Mouse (Mus musculus) intestine, postnatal 0 days (tissue): Measurements from ENCODE around the gene Dner. TPM values are rescaled to one million over a fixed set of nuclear protein-coding genes. Genes with fewer than 3 reads are reported as not detected.

Source experiments
- ATAC-seq: fragments of 200-750 bp; cut with Nextera tagmentation; 2 replicates; pipeline ENCODE4 v1.8.0; 2017; ENCODE audit warnings: mild to moderate bottlenecking, moderate TSS enrichment, moderate library complexity
- H3K27ac ChIP-seq: fragments of 300-500 bp; sonication (generic); 2 replicates; pipeline ENCODE4 v1.5.1; 2014; ENCODE audit warnings: mild to moderate bottlenecking, low read depth, low read length, moderate library complexity
- H3K27me3 ChIP-seq: fragments of 300-500 bp; sonication (generic); replicated peaks from 2 replicates; pipeline ENCODE4 v1.6.1; 2014; ENCODE audit warnings: low read length, mixed read lengths; ENCODE audit not compliant: control insufficient read depth, insufficient read depth
- H3K36me3 ChIP-seq: fragments of 300-500 bp; sonication (generic); 2 replicates; pipeline ENCODE4 v1.6.1; 2014; ENCODE audit warnings: mild to moderate bottlenecking, moderate library complexity; ENCODE audit not compliant: control insufficient read depth, insufficient read depth
- H3K4me1 ChIP-seq: fragments of 300-500 bp; sonication (generic); replicated peaks from 2 replicates; pipeline ENCODE4 v1.6.1; 2014; ENCODE audit warnings: antibody characterized with exemption, low read length, mixed read lengths; ENCODE audit not compliant: control insufficient read depth, insufficient read depth
- H3K4me2 ChIP-seq: fragments of 300-500 bp; sonication (generic); replicated peaks from 2 replicates; pipeline ENCODE4 v1.6.1; 2014; ENCODE audit warnings: low read depth, mild to moderate bottlenecking, moderate library complexity
- H3K4me3 ChIP-seq: fragments of 300-500 bp; sonication (generic); 2 replicates; pipeline ENCODE4 v1.5.1; 2014; ENCODE audit warnings: low read depth, low read length
- H3K9ac ChIP-seq: fragments of 300-500 bp; sonication (generic); 2 replicates; pipeline ENCODE4 v1.6.1; 2014; ENCODE audit warnings: mild to moderate bottlenecking, low read depth, low read length
- H3K9me3 ChIP-seq: fragments of 300-500 bp; sonication (generic); 2 replicates; pipeline ENCODE4 v1.6.1; 2016; ENCODE audit warnings: mixed run types; ENCODE audit not compliant: control insufficient read depth
- CTCF ChIP-seq: sonication (generic); IDR thresholded peaks from 2 replicates; pipeline ENCODE4 v1.5.1; 2016; ENCODE audit warnings: low read depth, mild to moderate bottlenecking, control low read depth, antibody characterized with exemption, moderate library complexity
- WGBS: fragments of 180-500 bp; shearing (Covaris S2); extraction: QIAGEN DNeasy Blood & Tissue Kit; methylation state at CpG from one replicate; pipeline ENCODE4 v1.1.7; 2014; 5-methylcytosine and 5-hydroxymethylcytosine counted together
- polyA plus RNA-seq: library from polyadenylated mRNA; unstranded; fragments of >200 nt; fragmentation: Nextera tagmentation; extraction: Ambion mirVana; gene quantifications from 2 replicates; pipeline ENCODE4 v1.2.1, GENCODE M21; 2015

Dner gene
- polyA plus RNA-seq, 1 experiment from 2014 or later: 2.1 TPM

DNA sequence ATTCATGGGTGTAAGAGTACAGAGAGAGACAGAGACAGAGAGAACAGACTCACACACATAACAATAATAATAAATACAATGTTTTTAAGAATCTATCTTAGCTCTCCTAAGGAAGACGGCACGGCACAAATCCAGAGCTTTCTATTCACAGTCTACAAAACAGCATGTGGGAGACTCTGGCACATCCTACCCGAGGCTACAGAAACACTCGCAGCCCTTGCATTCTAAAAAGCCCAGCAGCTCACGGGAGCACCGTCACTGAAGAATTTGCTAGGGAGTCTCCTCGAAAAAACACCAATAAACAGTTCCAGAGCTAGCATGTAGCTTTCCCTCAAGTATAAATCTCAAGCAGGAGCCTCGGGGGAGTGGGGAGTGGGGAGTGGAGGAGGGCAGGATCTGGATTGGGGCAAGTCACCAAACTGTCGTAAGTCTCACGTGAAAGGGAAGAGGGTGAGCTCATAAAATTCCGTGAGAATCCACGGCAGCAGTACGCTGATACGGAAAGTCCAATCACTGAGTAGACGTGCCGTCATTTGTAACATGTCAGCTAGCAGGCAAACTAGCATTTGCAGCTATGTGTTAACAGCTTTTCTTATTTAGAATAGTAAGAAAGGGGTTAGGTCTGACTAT is 76.8 kb downstream of the Dner start:
- Histone ChIP-seq H3K9me3 (no peaks in the 10 kb centered on the region), H3K36me3 (no peaks in the 10 kb centered on the region), H3K4me2 (no peak overlapping the region), H3K27me3 (no peaks in the 10 kb centered on the region), H3K27ac (no peak overlapping the region), H3K4me3 (no peak overlapping the region), H3K9ac (no peak overlapping the region), H3K4me1 (no peaks in the 10 kb centered on the region)
- no peak for ATAC-seq
- no peak for TF ChIP-seq CTCF
- WGBS: 58% methylated on average over 16 of the region's 16 CpGs

DNA sequence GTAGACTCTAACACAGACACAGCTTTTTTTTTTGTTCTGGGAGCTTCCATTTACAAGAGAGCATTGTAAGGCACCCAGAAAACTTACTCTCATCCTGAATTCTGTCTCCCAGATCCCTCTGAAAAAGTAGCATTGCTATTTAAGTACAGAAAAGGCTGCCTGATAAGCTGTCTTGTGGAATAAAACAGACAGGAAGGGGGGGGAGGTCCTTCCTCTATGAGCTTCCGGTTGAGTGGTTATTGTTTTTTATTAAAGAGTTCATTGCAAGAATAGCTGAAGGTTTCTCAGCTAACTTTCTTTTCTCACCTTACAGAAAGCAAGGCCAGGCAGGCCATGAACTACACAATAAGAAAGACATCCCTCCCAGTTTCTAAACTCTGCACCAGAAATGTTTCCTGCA is 77.9 kb downstream of the Dner start:
- Histone ChIP-seq H3K9ac (no peak overlapping the region), H3K27me3 (no peaks in the 10 kb centered on the region), H3K4me3 (no peak overlapping the region), H3K9me3 (no peaks in the 10 kb centered on the region), H3K4me2 (no peak overlapping the region), H3K27ac (no peak overlapping the region), H3K4me1 (no peaks in the 10 kb centered on the region), H3K36me3 (no peaks in the 10 kb centered on the region)
- no peak for ATAC-seq
- WGBS: 81% methylated on average over 1 of the region's 1 CpGs
- no peak for TF ChIP-seq CTCF

DNA sequence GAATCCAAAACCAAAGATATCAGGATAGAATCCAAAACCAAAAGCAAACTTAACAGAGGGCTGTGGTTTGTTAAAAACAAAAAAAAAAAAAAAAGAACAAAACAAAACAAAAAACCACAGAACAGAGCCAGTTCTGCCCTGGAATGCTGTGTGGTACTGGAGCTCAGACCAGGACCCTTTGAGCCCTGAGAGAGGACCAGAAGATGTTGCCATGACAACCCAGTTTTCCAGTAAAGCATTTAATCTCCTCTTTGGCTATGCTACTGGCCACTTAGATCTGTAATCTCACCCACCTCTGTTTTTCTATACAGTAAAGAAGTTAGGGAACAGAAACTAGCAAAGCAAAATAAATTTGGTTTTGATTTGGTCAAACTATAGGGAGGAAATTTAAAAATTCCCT is 79.9 kb downstream of the Dner start:
- H3K36me3 ChIP-seq: no peaks in the 10 kb centered on the region
- H3K9me3 ChIP-seq: no peaks in the 10 kb centered on the region
- ATAC-seq: no peak
- no peak overlapping the region for H3K4me3 ChIP-seq
- no peak overlapping the region for H3K27ac ChIP-seq
- H3K9ac ChIP-seq: no peak overlapping the region
- no peaks in the 10 kb centered on the region for H3K27me3 ChIP-seq
- H3K4me2 ChIP-seq: no peak overlapping the region
- TF ChIP-seq CTCF: no peak
- H3K4me1 ChIP-seq: no peaks in the 10 kb centered on the region

DNA sequence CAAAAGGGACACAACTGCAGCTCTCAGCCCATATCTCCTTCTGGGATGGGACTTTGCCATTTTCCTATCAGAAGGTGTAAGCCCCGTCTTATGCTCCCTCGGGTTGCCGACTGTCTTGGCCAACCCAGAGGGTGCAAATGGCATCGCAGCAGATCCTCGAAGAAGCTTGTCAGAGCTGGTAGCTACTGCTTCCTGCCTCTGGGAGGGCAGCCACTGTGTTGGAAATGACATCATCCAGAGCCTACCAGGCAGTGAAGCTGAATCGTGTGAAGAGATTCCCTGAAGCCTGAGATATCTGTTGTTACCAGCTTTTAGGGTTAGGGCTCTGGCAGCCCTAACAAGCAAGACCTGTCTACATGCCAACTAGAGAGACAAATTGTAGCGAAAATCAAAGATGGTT is 81.4 kb downstream of the Dner start:
- Histone ChIP-seq H3K9ac (no peak overlapping the region), H3K27me3 (no peaks in the 10 kb centered on the region), H3K4me2 (no peak overlapping the region), H3K36me3 (no peaks in the 10 kb centered on the region), H3K4me3 (no peak overlapping the region), H3K27ac (no peak overlapping the region), H3K4me1 (no peaks in the 10 kb centered on the region), H3K9me3 (no peaks in the 10 kb centered on the region)
- no peak for ATAC-seq
- 70% methylated on average over 7 of the region's 7 CpGs for WGBS
- no peak for TF ChIP-seq CTCF

DNA sequence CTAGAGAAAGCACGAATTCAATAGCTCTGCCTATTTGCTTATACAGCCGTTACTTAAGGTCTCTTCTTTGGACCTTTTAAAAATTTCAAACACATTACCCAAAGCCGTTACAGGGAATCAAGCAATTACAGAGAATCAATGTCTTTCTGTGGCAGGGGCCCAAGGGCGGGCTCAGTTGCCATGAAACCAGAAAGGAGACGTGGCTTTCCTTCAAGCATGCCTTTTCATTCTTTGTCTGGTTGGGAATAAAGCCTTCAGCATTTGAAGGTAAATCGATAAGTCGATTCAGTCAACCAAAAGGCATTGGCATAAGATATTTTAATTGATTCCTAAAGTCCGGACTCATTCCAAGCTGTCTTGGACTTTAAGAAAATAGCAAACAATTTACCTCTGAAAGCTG is 82.9 kb downstream of the Dner start:
- Histone ChIP-seq H3K4me2 (no peak overlapping the region), H3K27ac (no peak overlapping the region), H3K4me1 (no peaks in the 10 kb centered on the region), H3K27me3 (no peaks in the 10 kb centered on the region), H3K4me3 (no peak overlapping the region), H3K9me3 (no peaks in the 10 kb centered on the region), H3K9ac (no peak overlapping the region), H3K36me3 (no peaks in the 10 kb centered on the region)
- WGBS: 78% methylated on average over 8 of the region's 8 CpGs
- TF ChIP-seq CTCF: no peak
- ATAC-seq: no peak

DNA sequence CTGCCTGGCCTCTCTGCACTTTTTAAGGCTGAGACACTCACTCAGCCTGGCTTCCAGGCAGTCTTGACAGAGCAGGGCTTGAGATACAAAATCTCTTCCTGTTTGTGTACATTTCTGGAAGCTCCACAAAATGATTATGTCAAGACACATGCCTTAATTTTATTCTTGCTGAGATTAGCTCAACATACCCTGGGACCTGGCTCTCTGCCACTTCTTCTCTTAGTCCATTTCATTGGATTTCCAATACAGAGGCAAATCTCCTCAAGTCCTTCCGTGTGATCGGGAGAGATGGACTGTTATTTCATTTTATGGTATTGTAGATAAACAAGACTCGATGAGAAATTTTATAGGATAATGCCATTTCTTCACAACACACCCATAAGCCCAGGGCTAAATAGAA is 84.7 kb downstream of the Dner start:
- 55% methylated on average over 3 of the region's 3 CpGs for WGBS
- no peaks in the 10 kb centered on the region for H3K9me3 ChIP-seq
- ATAC-seq: no peak
- no peak overlapping the region for H3K9ac ChIP-seq
- no peaks in the 10 kb centered on the region for H3K4me1 ChIP-seq
- H3K4me3 ChIP-seq: no peak overlapping the region
- TF ChIP-seq CTCF: no peak
- no peaks in the 10 kb centered on the region for H3K27me3 ChIP-seq
- H3K36me3 ChIP-seq: no peaks in the 10 kb centered on the region
- no peak overlapping the region for H3K27ac ChIP-seq
- H3K4me2 ChIP-seq: no peak overlapping the region

DNA sequence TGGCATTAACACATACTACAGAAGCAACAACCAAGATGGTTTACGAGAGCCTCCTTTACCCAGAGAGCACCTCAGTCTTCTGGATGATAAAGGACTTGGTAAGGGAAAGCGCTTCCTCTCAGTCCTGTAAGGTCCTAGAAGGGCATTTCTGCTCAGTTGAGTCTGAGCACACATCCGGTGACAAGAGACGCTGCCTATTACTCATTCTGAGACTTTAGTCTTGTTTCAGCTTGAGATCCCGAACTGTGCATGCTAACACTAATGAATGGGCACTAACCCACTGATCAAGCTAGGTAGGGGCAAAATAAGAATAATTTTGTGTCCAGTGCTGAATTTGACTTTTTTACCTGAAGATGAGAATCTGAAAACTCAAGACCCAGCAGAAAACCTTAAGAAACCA is 97.0 kb downstream of the Dner start:
- H3K9ac ChIP-seq: no peak overlapping the region
- H3K4me3 ChIP-seq: no peak overlapping the region
- no peaks in the 10 kb centered on the region for H3K9me3 ChIP-seq
- no peak overlapping the region for H3K4me2 ChIP-seq
- no peaks in the 10 kb centered on the region for H3K36me3 ChIP-seq
- ATAC-seq: no peak
- no peaks in the 10 kb centered on the region for H3K27me3 ChIP-seq
- TF ChIP-seq CTCF: no peak
- 88% methylated on average over 5 of the region's 5 CpGs for WGBS
- H3K4me1 ChIP-seq: no peaks in the 10 kb centered on the region
- no peak overlapping the region for H3K27ac ChIP-seq
